Mouse (Mus musculus): ENCODE results near the gene Ccdc61. TPM values are rescaled to one million over a fixed set of nuclear protein-coding genes. Genes with fewer than 3 reads are reported as not detected.

Gene Ccdc61
- polyA plus RNA-seq, 1 experiment = 31.4 TPM

DNA sequence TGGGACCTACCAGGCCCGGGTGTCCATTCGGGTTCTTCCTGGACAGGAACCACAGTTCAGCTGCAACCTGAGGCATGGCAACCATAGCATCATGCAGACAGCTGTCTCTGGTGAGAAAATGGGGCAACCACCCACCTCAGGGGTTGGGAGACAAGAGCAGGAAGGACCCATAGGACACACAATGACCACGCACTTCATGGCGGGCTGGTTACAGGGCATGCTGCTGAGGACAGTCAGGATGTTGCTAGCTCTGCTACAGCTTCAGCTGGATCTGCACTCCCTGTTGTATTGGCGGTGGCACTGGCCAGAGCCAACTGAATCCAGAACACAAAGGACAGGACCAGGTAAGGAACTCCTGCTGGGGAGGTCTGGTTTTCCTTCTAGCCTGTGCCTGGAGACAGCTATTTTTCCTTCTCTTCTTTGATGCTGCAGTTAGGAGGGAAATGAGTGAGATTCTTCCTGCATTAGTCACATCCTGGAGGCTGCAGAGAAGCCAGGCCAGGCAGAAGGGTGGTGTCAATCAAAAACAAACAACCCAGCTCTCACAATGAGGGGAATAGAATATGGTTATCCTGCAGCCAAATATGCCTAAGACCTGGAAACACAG, 51.8 kb downstream of the Ccdc61 start:
- no peak for DNase-seq (ENCODE audit: low spot score)

DNA sequence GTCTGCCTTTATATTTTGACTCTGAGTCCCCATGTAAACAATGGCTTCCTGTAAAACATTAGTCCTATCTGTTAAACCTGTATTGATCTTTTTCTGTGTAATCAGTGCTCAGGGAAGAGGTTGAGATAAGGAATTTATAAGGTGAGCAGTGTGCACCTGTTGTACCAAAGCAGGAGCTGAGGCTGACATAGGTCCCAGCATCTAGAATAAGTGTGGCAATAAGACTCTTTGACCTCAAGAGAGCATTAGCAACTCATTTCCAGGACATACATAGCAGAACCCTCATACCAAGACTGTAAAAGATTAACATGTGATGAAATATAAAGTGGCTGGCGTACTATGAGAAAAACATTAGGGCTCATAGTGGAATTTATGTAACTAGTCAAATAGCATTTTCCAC, 61.8 kb downstream of the Ccdc61 start:
- no peak for DNase-seq (ENCODE audit: low spot score)

DNA sequence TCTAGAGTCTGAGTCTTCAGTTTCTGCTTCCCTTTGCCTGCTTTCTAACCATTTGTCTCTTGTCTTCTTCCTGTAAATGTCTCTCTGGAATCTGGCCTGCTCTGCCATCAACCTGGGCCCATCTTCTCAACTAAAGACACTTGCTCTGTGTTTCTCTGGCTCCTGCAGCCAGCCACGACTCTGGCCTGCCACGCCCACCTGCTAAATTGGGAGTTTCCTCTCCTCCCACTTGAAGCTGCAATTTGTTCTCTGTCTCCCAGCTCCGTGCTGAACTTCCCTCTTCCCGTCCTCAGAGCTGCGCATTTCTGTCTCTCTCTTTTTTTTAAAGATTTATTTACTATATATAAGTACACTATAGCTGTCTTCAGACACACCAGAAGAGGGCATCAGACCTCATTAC, 65.4 kb downstream of the Ccdc61 start:
- no peak for DNase-seq (ENCODE audit: low spot score)

DNA sequence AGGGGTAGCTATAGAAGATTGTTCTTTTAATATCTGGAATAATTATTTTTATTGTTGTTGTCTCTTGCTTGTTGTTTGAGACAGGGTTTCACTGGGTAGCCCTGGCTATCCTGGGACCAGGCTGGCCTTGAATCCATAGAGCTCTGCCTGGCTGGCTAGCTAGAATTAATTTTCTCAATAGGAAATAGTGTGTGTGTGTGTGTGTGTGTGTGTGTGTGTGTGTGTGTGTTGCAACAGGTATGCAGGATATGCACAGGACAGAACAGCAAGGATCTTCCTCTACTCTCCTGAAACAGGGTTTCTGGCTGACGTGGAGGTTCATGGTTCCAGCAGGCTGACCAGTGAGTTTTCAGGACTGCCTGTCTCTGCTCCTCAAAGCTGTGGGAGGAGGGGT, 69.0 kb downstream of the Ccdc61 start:
- no peak for DNase-seq (ENCODE audit: low spot score)

Other genes starting within 250 kb of the Ccdc61 start
- not detected in 2 replicates for gene Psg20, start 224.2 kb downstream of the Ccdc61 start, polyA plus RNA-seq (2012; rRNA removed)
- gene Psg22, start 192.3 kb downstream of the Ccdc61 start, polyA plus RNA-seq (2012; rRNA removed) = not detected in 2 replicates
- gene Psg19, start 111.9 kb downstream of the Ccdc61 start, polyA plus RNA-seq (2012; rRNA removed) = not detected in 2 replicates
- gene Psg17, start 88.8 kb downstream of the Ccdc61 start, polyA plus RNA-seq (2012; rRNA removed) = 0.37 and 0.59 TPM in 2 replicates
- gene Mill2, start 70.4 kb downstream of the Ccdc61 start, polyA plus RNA-seq (2012; rRNA removed) = 27.2 and 31.4 TPM in 2 replicates
- gene Pglyrp1, start 39.1 kb downstream of the Ccdc61 start, polyA plus RNA-seq (2012; rRNA removed) = 3.3 and 3.5 TPM in 2 replicates
- gene Nova2, start 15.5 kb upstream of the Ccdc61 start, polyA plus RNA-seq (2012; rRNA removed) = 0.48 and 1.0 TPM in 2 replicates
- 0.04 TPM in 1 of 2 replicates, not detected in the other for gene Nanos2, start 77.0 kb upstream of the Ccdc61 start, polyA plus RNA-seq (2012; rRNA removed)
- 7.5 and 9.5 TPM in 2 replicates for gene Mypop, start 80.8 kb upstream of the Ccdc61 start, polyA plus RNA-seq (2012; rRNA removed)
- 15.8 and 20.3 TPM in 2 replicates for gene Irf2bp1, start 93.6 kb upstream of the Ccdc61 start, polyA plus RNA-seq (2012; rRNA removed)
- gene Foxa3, start 113.1 kb upstream of the Ccdc61 start, polyA plus RNA-seq (2012; rRNA removed) = 0.04 TPM in 1 of 2 replicates, not detected in the other
- gene Sympk, start 114.0 kb upstream of the Ccdc61 start, polyA plus RNA-seq (2012; rRNA removed) = 35.0 and 43.7 TPM in 2 replicates
- 0.03 TPM in 1 of 2 replicates, not detected in the other for gene Rsph6a, start 144.3 kb upstream of the Ccdc61 start, polyA plus RNA-seq (2012; rRNA removed)
- 44.9 and 46.4 TPM in 2 replicates for gene Dmwd, start 165.8 kb upstream of the Ccdc61 start, polyA plus RNA-seq (2012; rRNA removed)
- 525 and 848 TPM in 2 replicates for gene Dmpk, start 173.4 kb upstream of the Ccdc61 start, polyA plus RNA-seq (2012; rRNA removed)
- 59.1 and 60.2 TPM in 2 replicates for gene Six5, start 184.2 kb upstream of the Ccdc61 start, polyA plus RNA-seq (2012; rRNA removed)
- 0.13 and 0.40 TPM in 2 replicates for gene Gm4969, start 208.0 kb upstream of the Ccdc61 start, polyA plus RNA-seq (2012; rRNA removed)
- 7.2 and 7.7 TPM in 2 replicates for gene Fbxo46, start 209.4 kb upstream of the Ccdc61 start, polyA plus RNA-seq (2012; rRNA removed)
- gene Qpctl, start 238.9 kb upstream of the Ccdc61 start, polyA plus RNA-seq (2012; rRNA removed) = 11.1 and 13.1 TPM in 2 replicates
- 122 and 124 TPM in 2 replicates for gene Snrpd2, start 239.3 kb upstream of the Ccdc61 start, polyA plus RNA-seq (2012; rRNA removed)